Mouse (Mus musculus): ENCODE results near the gene Slc9a9. TPM values are rescaled to one million over a fixed set of nuclear protein-coding genes. Genes with fewer than 3 reads are reported as not detected.
A peak's percentile ranks its signal among the peaks of the same experiment; 100 is the strongest.
"Not testable (repeated sequence)": the region's sequence is repeated elsewhere in the genome, so short reads cannot be mapped to it uniquely, and the experiment has no call there.

Gene Slc9a9
- polyA plus RNA-seq (2015; fragmentation: Nextera tagmentation; extraction: Ambion mirVana): 6.6 and 7.4 TPM in 2 replicates

- peak within 1 kb of the TSS; percentile 61 for H3K27ac ChIP-seq (ENCODE audit: low read length)
- peak; percentile 94 for ATAC-seq
- peak within 1 kb of the TSS; percentile 72 for H3K4me2 ChIP-seq (ENCODE audit: low read length)
- peak within 1 kb of the TSS; percentile 47 for H3K4me3 ChIP-seq (ENCODE audit: low read depth, low read length)
- H3K27me3 ChIP-seq (ENCODE audit: control insufficient read depth, insufficient read depth, low read depth, low read length): no peaks in the 10 kb centered on the region
- no peaks in the 10 kb centered on the region for H3K9me3 ChIP-seq (replicated peaks; ENCODE audit: control insufficient read depth, low read length, poor library complexity, severe bottlenecking)
- peak within 1 kb of the TSS; percentile 46 for H3K9ac ChIP-seq (ENCODE audit: low read depth, low read length)
- WGBS: 2% methylated on average over 23 of the region's 23 CpGs
- peaks cover 16% of the 10 kb centered on the region for H3K4me1 ChIP-seq (ENCODE audit: control insufficient read depth, insufficient read depth, low read length)
- H3K36me3 ChIP-seq (ENCODE audit: control insufficient read depth, insufficient read depth, low read length): no peaks in the 10 kb centered on the region
Measured at GRCm38 (mm10) chr9:94669791-94670577, at the start of gene Slc9a9. TSS of gene Slc9a9 (plus strand) at chr9:94669909.

- no peak overlapping the region for H3K4me2 ChIP-seq (ENCODE audit: low read length)
- no peaks in the 10 kb centered on the region for H3K4me1 ChIP-seq (ENCODE audit: control insufficient read depth, insufficient read depth, low read length)
- no peak overlapping the region for H3K27ac ChIP-seq (ENCODE audit: low read length)
- H3K9me3 ChIP-seq (replicated peaks; ENCODE audit: control insufficient read depth, low read length, poor library complexity, severe bottlenecking): no peaks in the 10 kb centered on the region
- WGBS: 90% methylated on average over 6 of the region's 6 CpGs
- H3K9ac ChIP-seq (ENCODE audit: low read depth, low read length): no peak overlapping the region
- H3K4me3 ChIP-seq (ENCODE audit: low read depth, low read length): no peak overlapping the region
- no peaks in the 10 kb centered on the region for H3K36me3 ChIP-seq (ENCODE audit: control insufficient read depth, insufficient read depth, low read length)
- no peak for ATAC-seq
- no peaks in the 10 kb centered on the region for H3K27me3 ChIP-seq (ENCODE audit: control insufficient read depth, insufficient read depth, low read depth, low read length)
Measured at GRCm38 (mm10) chr9:94620342-94620741, 49.4 kb upstream of the Slc9a9 start.

GRCm38 (mm10) chr9:94620846-94621245 is 48.9 kb upstream of the Slc9a9 start:
- H3K27ac ChIP-seq (ENCODE audit: low read length): no peak overlapping the region

GRCm38 (mm10) chr9:94621902-94622301 is 47.8 kb upstream of the Slc9a9 start:
- H3K4me3 ChIP-seq (ENCODE audit: low read depth, low read length): no peak overlapping the region
- H3K4me2 ChIP-seq (ENCODE audit: low read length): no peak overlapping the region
- no peaks in the 10 kb centered on the region for H3K9me3 ChIP-seq (replicated peaks; ENCODE audit: control insufficient read depth, low read length, poor library complexity, severe bottlenecking)
- H3K36me3 ChIP-seq (ENCODE audit: control insufficient read depth, insufficient read depth, low read length): no peaks in the 10 kb centered on the region
- no peak overlapping the region for H3K9ac ChIP-seq (ENCODE audit: low read depth, low read length)
- no peak for ATAC-seq
- no peak overlapping the region for H3K27ac ChIP-seq (ENCODE audit: low read length)
- no peaks in the 10 kb centered on the region for H3K27me3 ChIP-seq (ENCODE audit: control insufficient read depth, insufficient read depth, low read depth, low read length)
- WGBS: 67% methylated on average over 2 of the region's 2 CpGs
- no peaks in the 10 kb centered on the region for H3K4me1 ChIP-seq (ENCODE audit: control insufficient read depth, insufficient read depth, low read length)

More at GRCm38 (mm10) chr9:94620846-94621245, 48.9 kb upstream of the Slc9a9 start:
- 79% methylated on average over 10 of the region's 10 CpGs for WGBS
- Histone ChIP-seq H3K9ac (ENCODE audit: low read depth, low read length) (no peak overlapping the region), H3K36me3 (ENCODE audit: control insufficient read depth, insufficient read depth, low read length) (no peaks in the 10 kb centered on the region), H3K4me1 (ENCODE audit: control insufficient read depth, insufficient read depth, low read length) (no peaks in the 10 kb centered on the region), H3K4me3 (ENCODE audit: low read depth, low read length) (no peak overlapping the region), H3K27me3 (ENCODE audit: control insufficient read depth, insufficient read depth, low read depth, low read length) (no peaks in the 10 kb centered on the region), H3K4me2 (ENCODE audit: low read length) (no peak overlapping the region), H3K9me3 (replicated peaks; ENCODE audit: control insufficient read depth, low read length, poor library complexity, severe bottlenecking) (no peaks in the 10 kb centered on the region)
- ATAC-seq: 0 out of 2 replicates have a peak, but pooled peaks have one; percentile 45

GRCm38 (mm10) chr9:94626737-94627136 is 43.0 kb upstream of the Slc9a9 start:
- Histone ChIP-seq H3K4me1 (ENCODE audit: control insufficient read depth, insufficient read depth, low read length) (no peaks in the 10 kb centered on the region), H3K4me2 (ENCODE audit: low read length) (no peak overlapping the region), H3K27me3 (ENCODE audit: control insufficient read depth, insufficient read depth, low read depth, low read length) (no peaks in the 10 kb centered on the region), H3K27ac (ENCODE audit: low read length) (no peak overlapping the region), H3K4me3 (ENCODE audit: low read depth, low read length) (no peak overlapping the region), H3K9me3 (replicated peaks; ENCODE audit: control insufficient read depth, low read length, poor library complexity, severe bottlenecking) (no peaks in the 10 kb centered on the region), H3K36me3 (ENCODE audit: control insufficient read depth, insufficient read depth, low read length) (no peaks in the 10 kb centered on the region), H3K9ac (ENCODE audit: low read depth, low read length) (no peak overlapping the region)
- no peak for ATAC-seq
- 92% methylated on average over 3 of the region's 3 CpGs for WGBS

- no peak overlapping the region for H3K4me3 ChIP-seq (ENCODE audit: low read depth, low read length)
- no peaks in the 10 kb centered on the region for H3K36me3 ChIP-seq (ENCODE audit: control insufficient read depth, insufficient read depth, low read length)
- no peaks in the 10 kb centered on the region for H3K9me3 ChIP-seq (replicated peaks; ENCODE audit: control insufficient read depth, low read length, poor library complexity, severe bottlenecking)
- no peaks in the 10 kb centered on the region for H3K4me1 ChIP-seq (ENCODE audit: control insufficient read depth, insufficient read depth, low read length)
- H3K27me3 ChIP-seq (ENCODE audit: control insufficient read depth, insufficient read depth, low read depth, low read length): no peaks in the 10 kb centered on the region
- no peak overlapping the region for H3K9ac ChIP-seq (ENCODE audit: low read depth, low read length)
- no peak overlapping the region for H3K27ac ChIP-seq (ENCODE audit: low read length)
- WGBS: 76% methylated on average over 3 of the region's 3 CpGs
- no peak for ATAC-seq
- H3K4me2 ChIP-seq (ENCODE audit: low read length): no peak overlapping the region
Measured at GRCm38 (mm10) chr9:94628948-94629347, 40.8 kb upstream of the Slc9a9 start.

GRCm38 (mm10) chr9:94634275-94634674 is 35.4 kb upstream of the Slc9a9 start:
- not testable (repeated sequence) for H3K4me1 ChIP-seq (ENCODE audit: control insufficient read depth, insufficient read depth, low read length); H3K27ac ChIP-seq (ENCODE audit: low read length); H3K4me3 ChIP-seq (ENCODE audit: low read depth, low read length); H3K27me3 ChIP-seq (ENCODE audit: control insufficient read depth, insufficient read depth, low read depth, low read length); ATAC-seq; H3K4me2 ChIP-seq (ENCODE audit: low read length); H3K9me3 ChIP-seq (replicated peaks; ENCODE audit: control insufficient read depth, low read length, poor library complexity, severe bottlenecking); H3K36me3 ChIP-seq (ENCODE audit: control insufficient read depth, insufficient read depth, low read length); H3K9ac ChIP-seq (ENCODE audit: low read depth, low read length)
- 94% methylated on average over 4 of the region's 4 CpGs for WGBS

GRCm38 (mm10) chr9:94645631-94646030 is 24.1 kb upstream of the Slc9a9 start:
- H3K27ac ChIP-seq (ENCODE audit: low read length): no peak overlapping the region

GRCm38 (mm10) chr9:94647425-94647824 is 22.3 kb upstream of the Slc9a9 start:
- H3K9ac ChIP-seq (ENCODE audit: low read depth, low read length): no peak overlapping the region
- H3K4me2 ChIP-seq (ENCODE audit: low read length): no peak overlapping the region
- H3K27me3 ChIP-seq (ENCODE audit: control insufficient read depth, insufficient read depth, low read depth, low read length): no peaks in the 10 kb centered on the region
- H3K36me3 ChIP-seq (ENCODE audit: control insufficient read depth, insufficient read depth, low read length): no peaks in the 10 kb centered on the region
- WGBS: 76% methylated on average over 4 of the region's 4 CpGs
- H3K9me3 ChIP-seq (replicated peaks; ENCODE audit: control insufficient read depth, low read length, poor library complexity, severe bottlenecking): 0 out of 2 replicates have a peak, but pooled peaks cover 2% of the 10 kb centered on the region
- no peak overlapping the region for H3K4me3 ChIP-seq (ENCODE audit: low read depth, low read length)
- H3K4me1 ChIP-seq (ENCODE audit: control insufficient read depth, insufficient read depth, low read length): no peaks in the 10 kb centered on the region
- H3K27ac ChIP-seq (ENCODE audit: low read length): no peak overlapping the region
- ATAC-seq: no peak

More at GRCm38 (mm10) chr9:94645631-94646030, 24.1 kb upstream of the Slc9a9 start:
- Histone ChIP-seq H3K36me3 (ENCODE audit: control insufficient read depth, insufficient read depth, low read length) (no peaks in the 10 kb centered on the region), H3K9ac (ENCODE audit: low read depth, low read length) (no peak overlapping the region), H3K27me3 (ENCODE audit: control insufficient read depth, insufficient read depth, low read depth, low read length) (no peaks in the 10 kb centered on the region), H3K4me3 (ENCODE audit: low read depth, low read length) (no peak overlapping the region), H3K4me2 (ENCODE audit: low read length) (no peak overlapping the region), H3K4me1 (ENCODE audit: control insufficient read depth, insufficient read depth, low read length) (no peaks in the 10 kb centered on the region), H3K9me3 (replicated peaks; ENCODE audit: control insufficient read depth, low read length, poor library complexity, severe bottlenecking) (0 out of 2 replicates have a peak, but pooled peaks cover 2% of the 10 kb centered on the region)
- WGBS: 86% methylated on average over 6 of the region's 6 CpGs
- ATAC-seq: no peak

All from midbrain, embryonic 16.5 days (tissue).